Mouse (Mus musculus) yolk sac, embryonic 10.5 days (tissue): ENCODE data around the gene Tlr4.

ENCODE experiments used
- DNase-seq: peaks from one replicate; pipeline ENCODE4 v3.0.0-alpha.2; 2017; ENCODE audit warnings: low spot score

Gene Tlr4

DNA sequence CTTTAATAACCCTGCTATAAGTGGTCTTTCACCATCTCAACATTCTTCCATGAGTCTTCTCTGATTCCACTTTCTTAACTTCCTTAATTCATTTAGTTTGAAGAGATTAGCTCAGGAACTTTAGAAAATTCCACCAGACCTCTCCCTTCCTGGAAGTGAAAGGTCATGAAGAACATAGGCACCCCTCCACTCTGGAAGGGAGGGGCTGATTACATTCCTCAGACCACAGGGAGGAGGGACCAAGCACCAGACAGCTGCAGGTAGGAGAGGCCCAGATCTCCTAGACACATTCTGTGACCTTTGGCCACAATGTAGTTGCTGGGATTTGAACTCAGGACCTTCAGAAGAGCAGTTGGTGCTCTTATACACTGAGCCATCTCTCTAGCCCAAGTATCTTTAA lies 72.7 kb downstream of the Tlr4 start:
- no peak for DNase-seq

DNA sequence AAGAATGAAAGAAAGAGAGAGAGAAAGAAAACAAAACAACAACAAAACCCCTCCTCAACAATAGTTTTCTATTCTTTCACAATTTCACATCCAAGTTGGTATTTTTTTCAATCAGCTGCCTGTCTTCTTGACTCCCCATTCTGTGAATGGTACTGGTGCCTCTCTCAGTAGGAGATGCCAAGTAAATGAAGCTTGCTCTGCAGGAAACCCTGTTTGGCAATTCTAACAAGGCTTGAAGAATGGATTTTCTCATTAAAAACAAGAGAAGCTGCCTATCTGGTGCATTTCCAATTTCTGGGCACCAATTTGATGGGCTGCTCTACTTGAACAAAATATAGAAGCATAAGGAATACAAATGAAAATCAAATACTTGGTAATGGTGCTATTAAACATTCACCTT lies 74.1 kb downstream of the Tlr4 start:
- DNase-seq: no peak

DNA sequence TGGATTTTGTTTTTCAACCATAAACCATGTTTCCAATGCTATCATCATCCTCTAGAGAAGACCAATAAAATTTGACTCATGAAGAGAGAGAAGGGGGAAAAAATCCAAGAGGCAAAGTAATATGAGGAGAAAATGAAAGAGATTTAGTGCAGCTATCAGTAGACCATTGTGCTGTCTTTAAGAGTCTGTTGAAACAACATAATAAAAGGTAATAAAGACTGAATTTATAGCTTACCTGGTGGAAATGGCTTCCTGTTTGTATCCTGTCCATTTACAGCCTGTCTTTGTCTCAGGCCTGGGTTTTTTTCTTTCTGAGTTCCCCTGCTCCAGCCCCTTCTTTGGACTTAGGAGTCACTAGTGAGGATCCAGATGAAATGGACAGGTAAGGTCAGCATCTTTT lies 81.0 kb downstream of the Tlr4 start:
- no peak for DNase-seq

DNA sequence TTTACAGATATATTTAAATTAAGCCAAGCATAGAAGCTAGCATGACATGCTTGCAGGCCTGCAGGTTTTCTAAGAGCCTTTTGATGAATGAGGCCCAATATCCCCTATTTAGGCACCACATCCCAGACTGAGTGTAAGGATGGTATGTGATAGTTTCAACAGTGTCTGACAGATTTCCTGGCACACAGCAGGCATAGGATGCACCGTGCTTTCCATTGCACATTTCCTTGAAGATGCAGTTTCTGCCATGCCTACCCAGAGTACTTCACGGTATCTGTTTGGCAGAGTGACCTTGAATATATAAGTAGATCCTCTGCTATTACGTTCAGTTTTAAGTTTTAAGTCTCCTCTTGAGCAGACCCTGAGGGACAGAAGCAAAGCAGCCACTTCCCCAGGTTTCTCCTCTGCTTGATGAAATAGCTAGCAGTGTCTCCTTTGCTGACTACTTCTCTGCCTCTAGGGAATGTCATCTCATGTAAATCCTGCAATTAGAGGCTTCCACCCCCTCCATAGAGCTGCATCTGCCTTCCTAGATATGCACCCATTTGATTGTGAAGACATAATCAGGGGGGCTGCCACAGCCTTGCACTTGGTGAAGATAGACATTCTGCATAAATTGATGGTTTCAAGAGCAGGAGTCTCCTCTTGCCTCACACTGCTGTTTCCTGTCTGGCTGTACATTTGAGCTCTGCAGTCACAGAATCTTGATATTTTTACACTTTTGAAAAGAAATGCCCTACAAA lies 92.4 kb downstream of the Tlr4 start:
- no peak for DNase-seq

DNA sequence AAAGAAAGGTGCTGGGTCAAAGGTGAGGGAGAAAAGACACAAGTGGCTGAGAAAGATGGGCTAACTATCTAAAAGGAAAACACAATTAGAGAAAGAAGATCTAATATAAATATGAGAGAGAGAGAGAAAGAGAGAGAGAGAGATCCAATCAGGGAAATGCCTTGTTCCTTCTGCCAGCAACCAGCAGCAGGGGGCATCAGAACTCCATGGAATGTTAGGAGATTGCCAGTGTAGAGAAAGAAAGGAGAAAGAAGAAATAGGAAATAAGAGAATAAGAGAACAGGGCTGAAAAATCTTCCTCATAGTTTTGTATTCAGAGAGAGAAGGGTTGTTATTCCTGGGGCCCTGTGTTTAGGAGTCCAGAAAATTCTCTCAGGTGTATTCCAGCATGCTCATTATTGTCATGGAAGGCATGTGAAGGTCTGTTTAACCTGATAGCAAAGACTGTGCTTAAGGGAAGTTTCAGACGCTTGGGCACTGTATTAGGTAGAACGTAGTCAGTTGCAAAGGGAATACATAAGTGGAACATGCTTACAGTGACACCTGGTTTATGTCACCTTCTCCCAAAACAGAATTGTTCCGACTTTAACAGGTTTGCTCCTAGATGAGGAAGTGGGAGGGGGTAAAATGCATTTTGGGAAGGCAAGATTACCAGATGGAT lies 96.4 kb downstream of the Tlr4 start:
- DNase-seq: no peak

DNA sequence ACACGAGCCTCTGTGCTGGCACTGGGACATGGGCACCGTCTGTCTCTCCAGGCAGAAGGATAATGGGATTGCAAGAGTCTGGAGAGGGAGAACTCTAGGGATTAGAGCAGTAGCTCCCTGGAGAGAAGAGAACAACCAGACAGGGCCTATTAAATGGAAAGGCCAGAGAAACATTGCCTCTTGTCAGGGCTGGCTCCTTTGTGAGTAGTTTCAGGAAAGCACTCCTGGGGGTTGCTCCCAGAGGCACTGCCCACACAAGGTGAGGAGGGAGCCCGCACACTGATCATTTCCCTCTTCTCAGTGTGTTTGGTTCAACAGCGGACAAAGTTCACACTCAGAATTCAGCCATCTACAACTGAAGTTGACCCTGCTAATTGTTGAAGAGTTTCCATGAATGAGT lies 98.7 kb downstream of the Tlr4 start:
- no peak for DNase-seq

DNA sequence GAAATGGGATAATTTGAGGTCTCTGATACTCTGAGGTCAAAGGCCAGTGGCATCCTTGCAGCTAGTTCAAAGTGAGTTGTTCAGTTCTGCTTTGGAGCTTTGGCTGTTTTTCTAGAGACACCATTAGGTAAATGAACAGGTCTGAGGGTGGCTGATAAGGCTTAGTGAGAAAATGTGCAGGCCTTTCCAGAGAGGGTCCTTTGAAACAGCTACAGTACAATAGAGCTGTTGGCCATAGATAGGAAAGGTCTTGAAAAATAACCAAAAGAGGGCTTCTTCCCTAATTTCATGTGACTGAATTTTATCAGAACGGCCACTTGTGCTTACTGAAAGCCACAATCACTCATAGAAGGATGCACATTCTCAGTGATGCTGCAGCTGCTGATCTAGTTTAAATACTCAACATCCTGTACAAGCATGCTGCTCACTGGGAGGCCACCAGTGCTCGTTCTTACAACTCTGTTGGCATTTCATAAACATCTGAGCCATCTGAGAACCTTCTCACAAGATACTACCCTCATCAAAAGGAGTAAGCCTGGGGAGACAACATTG lies 100.2 kb downstream of the Tlr4 start:
- DNase-seq: no peak

DNA sequence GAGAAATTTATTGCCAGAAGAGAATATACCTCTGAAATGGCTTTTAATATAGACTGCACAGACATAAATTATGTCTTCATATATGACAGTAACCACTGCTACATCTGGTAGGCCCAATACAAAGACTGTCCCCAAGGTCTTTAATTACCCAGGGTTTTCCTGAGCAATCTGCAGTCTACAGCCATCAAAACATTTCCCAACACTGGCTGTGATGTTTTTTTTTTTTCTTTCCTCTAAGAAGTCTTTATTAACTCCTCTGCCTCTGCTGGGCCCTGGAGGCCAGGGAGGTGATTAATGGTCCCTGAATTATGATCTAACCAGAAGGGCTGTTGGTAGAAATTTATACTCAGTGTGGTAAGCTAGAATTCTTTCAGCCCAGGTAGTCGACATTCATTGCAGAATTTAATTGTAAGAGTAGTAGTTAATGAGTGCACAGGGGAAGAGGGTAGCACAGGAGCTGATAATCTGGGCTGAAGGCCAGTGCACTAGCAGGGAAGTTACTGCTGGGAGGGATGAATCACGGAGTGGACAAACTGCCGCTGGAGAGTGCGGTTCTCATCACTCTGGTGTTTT lies 111.2 kb downstream of the Tlr4 start:
- DNase-seq: no peak

DNA sequence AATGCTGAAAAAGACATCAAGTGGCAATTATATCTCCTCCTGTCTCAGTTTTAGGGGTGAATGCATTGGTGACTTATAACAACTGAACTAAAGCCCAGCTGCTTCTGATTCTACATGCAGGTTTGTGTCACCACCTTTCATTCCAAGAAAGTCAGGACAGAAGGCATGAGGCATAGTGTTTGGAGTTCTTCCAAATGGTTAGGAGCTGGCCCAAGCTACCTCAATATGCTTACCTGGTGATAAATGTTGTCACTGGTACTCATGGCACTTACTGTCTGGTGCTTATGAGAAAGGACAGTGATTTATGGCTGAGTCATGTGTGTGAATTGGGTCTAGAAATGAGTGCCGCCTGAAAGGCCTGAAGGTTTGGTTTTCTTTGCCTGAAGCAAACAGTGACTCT lies 114.5 kb downstream of the Tlr4 start:
- DNase-seq: no peak

DNA sequence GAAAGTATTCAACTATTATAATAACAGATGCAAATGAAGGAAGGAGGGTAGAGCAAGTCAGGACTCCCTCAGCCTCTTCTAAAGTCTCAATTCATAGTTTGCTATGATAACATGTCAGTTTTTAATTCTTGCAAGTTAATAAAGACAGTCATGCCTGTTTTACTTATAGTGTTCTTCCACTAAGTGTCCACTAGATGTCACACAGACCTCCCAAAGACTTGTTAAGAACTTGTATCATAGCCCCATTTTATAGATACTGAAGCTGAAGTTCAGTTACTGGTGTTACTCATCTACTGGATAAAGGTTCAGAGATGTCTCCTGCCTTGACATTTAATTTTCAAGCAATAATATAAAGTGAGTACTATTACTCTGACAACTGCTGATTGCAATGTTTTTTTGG lies 116.3 kb downstream of the Tlr4 start:
- DNase-seq: no peak

DNA sequence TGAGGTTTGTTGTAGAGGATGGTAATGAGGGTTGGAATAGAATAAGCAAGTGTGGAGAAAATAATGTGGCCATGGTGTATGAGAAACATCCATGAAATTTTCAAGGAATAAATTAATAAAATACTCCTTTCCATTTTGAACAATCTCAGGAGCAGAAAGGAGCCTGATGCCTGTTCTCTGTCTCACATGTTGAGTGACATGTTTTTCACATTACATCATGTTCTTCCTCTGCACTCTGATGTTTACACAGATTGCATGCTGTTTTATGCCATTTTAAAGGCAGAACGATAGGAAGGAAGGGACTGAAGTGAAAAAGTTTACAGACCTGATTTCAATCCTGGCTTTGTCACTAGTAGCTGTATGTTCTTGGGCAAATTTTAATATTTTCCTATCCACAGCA lies 120.3 kb downstream of the Tlr4 start:
- no peak for DNase-seq

DNA sequence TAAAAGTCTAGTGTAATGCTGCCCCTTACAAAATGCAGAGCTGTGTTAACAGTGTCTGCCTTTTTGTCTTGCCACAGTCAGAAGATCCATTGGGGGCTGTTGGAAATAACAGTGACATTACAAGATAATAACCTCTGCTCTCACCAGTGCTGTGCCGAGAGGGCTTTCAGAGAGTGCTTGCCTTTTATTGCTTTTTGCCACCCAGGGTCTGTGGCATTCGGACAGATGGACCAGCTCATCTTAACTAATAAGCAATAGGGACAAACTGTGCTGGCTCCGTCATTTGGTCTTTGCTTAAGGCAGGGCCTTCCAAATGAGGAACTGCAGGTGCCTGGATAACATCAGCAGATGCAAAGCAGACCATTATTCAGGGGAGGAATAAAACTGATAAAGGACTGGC lies 147.5 kb downstream of the Tlr4 start:
- no peak for DNase-seq
